Mouse (Mus musculus) T-helper 2 cell (primary cell): ENCODE results near the gene Kcnn1.

Experiments
- in situ Hi-C: fragments of 300-600 bp; cut with MboI, MseI; formaldehyde crosslinking; loops from one replicate; pipeline ENCODE4 v1.15.1; 2025; ENCODE audit warnings: high pct_unique_total_duplicates

Gene Kcnn1

DNA sequence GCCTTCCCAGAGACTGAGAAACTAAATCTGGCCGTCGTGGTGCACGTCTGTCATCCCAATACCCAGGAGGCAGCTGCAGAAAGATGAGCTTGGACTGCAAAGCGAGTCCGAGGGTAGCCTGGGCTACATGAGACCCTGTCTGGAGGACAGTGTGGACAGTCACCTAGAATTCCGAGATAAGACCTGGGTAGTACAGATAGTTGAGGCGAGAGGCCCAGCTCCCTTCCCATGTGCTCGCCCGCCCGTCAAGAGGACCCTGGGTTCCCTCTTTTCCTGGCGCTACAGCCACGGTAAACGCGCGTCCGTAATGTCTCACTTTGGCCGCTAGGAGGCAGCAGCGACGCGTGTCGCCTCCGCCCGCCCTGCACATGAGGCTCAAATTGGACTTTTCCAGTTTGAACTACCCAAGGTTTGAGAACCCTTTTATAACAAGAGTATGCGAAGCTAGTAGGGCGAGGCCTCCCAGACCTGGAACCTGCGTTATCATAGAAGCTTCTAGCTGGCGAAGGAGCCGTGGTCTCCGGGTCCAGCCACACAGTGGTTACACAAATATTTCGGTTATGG lies 41.6 kb downstream of the Kcnn1 start:
- in situ Hi-C loops: no loop called here

DNA sequence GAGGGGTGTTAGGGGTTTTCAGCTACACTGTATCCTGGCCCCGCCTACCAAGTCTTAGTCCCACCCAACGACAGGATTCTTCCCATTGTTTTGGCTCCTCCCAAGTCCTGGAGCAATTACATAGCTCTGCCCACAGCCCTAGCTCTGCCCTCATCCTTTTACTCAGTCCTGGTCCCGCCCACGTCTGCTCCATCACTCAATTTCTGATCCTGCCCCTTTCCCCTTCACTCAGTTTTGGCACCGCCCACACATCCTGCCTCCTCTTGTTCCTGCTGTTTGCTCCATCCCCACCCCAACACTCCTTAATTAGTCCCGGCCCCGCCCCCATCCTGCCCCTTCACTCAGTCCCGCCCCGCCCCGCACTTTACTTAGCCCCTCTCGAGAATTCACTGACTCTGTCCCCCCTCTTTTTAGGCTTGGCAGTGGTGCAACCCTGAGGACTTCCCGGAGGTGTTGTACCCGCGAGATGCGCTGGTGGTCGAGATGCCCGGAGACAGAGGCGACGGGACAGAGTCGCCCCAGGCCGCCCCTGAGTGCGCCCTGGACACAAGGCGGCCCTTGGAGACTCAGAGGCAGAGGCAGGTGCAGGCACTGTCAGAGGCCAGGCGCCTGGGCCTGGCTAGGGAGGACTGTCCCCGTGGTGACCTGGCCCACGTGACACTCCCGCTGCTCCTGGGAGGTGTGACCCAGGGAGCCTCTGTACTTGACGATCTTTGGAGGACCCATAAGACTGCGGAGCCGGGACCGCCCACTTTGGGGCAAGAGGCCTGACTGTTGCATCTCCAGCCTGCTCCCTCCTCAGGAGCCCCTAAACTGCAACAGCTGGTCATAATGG lies 42.7 kb downstream of the Kcnn1 start:
- in situ Hi-C loops: no loop called here

DNA sequence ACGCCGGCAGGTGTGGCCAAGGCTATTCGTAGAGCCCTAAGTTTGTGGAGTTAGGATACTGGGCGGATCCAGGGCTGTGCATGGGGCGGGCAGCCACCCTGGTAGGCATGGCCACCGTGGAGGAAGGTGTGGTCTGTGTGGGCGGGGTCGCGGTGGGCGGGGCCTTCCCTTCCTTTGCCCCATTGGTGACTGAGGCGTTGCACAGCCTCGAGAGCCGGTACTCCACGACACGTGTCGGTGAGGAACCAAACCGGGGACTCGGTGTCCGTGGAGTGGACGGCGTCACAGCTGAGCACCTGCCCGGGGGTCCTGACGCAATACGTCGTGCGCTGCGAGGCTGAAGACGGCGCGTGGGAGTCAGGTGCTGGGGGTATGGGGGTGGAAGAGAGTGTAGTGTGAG lies 46.4 kb downstream of the Kcnn1 start:
- in situ Hi-C loops: no loop called here

DNA sequence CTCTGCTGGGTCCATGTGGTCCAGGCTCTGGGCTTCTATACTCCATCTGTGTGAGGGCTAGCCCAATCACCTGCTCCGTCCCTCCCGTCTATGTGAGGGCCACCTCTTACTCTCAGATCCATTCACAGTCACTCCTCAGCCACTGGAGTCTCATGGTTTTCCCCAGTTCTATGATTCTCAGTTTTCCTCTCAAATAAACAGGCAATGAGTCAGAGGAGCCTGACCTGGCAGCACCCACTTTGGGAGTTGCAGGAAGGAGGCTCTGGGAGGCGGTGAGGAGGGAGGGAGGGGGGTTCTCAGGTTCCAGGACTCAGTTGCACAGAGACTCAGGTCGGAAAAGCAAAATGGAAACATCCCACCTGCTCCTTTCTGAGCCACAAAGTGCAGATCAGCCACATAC lies 50.2 kb downstream of the Kcnn1 start:
- in situ Hi-C loops: loop anchor here (5.0 kb wide), 1 partner anchor 49 kb away; the partner anchor contains the start of gene Kcnn1

DNA sequence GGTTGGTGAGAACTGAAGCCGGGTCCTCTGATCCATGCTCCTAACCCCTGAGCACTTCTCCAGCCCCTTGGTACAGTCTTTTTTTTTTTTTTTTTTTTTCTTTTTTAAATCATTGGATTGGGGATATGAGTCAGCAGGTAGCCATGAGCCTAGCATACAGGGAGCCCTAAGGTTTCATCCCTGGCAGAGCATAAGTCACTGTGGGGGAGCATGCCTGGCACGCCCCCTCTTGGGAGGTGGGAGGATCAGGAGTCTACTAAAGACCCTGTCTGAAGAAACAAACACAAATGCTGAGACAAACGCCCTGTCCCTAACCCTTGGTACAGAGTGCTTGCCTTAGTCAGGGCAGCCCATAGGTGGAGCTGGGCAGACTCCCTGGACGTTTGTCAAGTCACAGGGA lies 51.0 kb downstream of the Kcnn1 start:
- in situ Hi-C loops: loop anchor here (5.0 kb wide), 1 partner anchor 50 kb away; the partner anchor contains the start of gene Kcnn1

DNA sequence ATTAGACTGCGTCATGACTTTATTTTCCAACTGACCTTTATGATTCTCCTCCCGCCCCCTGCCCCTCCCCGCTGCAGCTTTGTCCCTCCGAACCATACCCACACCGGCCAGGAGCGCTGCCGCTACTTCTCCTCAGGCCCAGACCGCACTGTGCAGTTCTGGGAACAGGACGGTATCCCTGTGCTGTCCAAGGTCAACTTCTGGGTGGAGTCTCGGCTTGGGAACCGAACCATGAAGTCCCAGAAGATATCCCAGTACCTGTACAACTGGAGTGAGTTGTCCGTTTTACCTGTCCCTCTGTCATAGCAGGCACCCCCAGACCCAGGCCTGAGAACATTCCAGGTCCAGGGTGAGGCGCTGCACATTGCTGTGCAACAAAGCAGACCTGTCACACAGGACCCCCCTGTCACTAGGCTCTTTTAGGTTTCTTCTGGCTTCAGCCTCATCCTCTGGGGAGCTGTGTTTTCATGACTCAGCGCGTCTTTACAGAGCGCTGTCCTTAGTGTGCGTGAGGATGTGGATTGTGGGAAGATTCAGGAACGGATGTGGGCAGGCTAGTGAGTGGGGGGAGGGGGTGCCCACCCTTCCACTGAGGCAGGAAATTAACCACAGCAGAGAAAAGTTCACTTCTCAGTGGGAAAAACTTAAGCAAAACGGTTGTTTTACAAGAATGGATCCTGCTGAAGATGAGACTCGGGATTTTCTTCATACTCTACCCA lies 51.9 kb downstream of the Kcnn1 start:
- in situ Hi-C loops: loop anchor here (5.0 kb wide), 1 partner anchor 51 kb away; the partner anchor contains the start of gene Kcnn1

DNA sequence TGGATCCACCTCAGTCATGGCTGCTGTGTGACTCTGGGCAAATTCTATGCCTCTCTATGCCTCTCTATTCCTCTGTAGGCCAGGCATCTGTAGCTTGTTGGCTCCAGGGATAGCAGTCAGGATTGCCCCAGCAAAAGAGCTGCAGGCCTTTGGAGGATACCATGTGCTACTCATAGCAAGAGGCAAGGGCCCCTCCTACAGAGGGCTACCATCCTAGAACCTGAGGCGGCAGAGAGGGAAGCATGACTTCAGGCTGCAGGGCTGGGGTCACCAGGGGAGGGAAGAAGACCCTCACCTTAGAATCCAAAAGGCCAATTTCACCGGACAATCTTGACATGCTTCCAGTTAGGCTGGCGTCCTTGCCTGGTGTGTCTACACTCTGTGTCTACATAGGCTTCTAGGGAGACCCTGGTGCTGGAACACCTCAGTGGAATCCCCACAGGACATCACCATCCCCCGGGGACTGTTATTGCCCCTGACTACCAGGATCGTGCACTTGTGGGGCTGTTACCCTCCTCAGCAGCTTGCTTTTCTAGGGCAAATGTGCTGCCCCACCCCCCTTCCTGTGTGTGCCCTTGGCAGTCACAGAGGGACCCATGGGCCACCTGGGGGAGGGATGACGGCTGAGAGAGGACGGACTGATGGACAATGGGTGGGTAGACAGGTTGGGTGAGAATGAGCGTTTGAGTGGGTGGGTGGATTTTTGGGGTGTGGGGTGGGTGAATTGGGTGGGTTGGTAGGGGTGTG lies 53.9 kb downstream of the Kcnn1 start:
- in situ Hi-C loops: no loop called here

DNA sequence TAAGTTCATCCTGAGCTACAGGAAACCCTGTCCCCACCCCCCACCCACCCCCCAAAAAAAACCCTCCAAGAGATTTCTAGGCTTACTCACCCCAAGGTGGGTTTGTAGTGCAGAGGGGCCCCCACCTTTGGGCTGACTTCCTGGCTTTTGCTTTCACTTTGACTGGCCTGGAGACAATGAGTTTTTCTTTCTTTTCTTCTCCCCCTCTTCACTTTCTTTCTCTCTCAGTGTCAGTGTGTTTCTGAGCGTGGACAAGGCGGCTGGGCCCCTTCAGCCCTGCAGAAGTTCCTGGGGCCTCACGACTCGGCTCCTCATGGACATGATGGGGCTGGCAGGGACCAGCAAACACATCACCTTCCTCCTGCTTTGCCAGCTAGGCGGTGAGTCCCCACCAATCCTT lies 54.8 kb downstream of the Kcnn1 start, which contains the start of gene Il12rb1:
Gene Il12rb1, plus strand, starts transcription at position 211 of the 400 bp plus-strand sequence.
- in situ Hi-C loops: no loop called here

DNA sequence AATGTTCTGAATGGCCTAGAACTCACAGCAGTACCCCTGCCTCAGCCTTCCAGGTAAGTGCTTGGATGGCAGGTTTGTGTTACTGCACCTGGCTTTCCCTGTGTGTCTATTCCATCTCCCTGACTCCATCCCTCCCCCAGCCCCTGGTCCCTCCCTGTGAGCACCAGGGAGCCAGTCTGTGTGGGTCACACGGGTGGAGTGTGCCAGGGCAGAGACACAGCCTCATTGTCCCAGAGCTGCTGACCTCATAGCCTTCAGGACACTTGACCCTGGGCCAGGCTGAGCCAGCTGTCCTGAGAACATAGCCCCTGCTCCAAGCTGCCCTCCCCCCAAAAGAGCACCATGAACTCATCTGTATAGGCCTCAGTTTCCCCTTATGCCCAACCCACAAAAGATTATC lies 55.8 kb downstream of the Kcnn1 start:
- in situ Hi-C loops: no loop called here

DNA sequence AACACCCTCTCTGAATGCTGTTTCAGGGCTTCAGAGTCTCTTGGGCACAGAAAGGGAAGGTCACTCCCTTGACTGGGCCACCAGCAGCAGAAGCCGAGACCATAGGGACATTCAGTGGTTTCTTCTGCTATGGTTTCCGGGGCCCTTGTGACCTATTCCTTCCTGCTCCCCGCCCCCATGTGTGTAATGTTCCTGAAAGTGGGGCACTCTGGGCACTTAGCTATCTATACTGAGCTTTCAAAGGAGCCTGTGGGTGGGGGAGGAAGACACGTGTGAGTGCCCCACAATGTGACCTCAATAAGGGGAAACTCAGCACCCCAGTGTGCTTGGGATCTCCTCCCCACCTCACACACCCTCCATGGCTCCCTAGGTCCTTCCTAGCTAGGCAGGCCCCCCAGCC lies 56.5 kb downstream of the Kcnn1 start:
- in situ Hi-C loops: no loop called here

DNA sequence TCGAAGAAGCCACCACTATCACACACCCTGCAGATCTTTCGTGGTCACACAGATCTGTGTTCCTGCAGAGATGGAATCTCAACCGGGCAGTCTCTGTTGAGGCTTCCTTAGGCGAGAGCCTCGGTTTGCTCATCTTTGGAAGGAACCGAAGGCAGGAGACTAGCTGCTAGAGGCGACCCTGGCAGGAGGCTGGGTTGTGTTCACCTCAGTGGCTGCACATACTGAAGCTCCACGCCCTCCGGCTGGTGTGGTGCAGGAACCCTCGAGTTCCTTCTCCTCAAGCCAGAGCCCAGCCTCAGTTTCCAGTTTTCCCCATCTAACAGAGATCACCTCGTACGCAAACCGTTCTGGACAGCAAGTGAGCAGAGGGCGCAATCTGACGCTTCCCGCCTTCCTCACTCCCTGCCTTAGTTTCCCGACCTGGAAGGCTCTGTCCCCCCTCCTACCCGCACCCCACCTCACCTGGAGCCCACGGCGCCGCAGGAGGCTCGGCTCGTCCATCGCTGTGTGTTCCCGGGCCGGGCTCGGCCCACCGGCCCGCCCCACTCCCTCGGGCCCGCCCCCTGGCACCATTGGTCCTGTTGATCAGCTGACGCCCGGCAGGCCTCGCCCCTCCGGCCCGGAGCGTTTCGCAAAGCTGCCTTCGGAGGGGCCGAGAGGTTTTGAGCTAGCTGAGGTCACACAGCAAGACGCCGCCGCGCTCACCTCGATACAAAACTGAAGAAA lies 58.4 kb downstream of the Kcnn1 start, which contains the start of gene Mast3:
Gene Mast3, minus strand, starts transcription at position 574 of the 726 bp plus-strand sequence.
- in situ Hi-C loops: no loop called here

DNA sequence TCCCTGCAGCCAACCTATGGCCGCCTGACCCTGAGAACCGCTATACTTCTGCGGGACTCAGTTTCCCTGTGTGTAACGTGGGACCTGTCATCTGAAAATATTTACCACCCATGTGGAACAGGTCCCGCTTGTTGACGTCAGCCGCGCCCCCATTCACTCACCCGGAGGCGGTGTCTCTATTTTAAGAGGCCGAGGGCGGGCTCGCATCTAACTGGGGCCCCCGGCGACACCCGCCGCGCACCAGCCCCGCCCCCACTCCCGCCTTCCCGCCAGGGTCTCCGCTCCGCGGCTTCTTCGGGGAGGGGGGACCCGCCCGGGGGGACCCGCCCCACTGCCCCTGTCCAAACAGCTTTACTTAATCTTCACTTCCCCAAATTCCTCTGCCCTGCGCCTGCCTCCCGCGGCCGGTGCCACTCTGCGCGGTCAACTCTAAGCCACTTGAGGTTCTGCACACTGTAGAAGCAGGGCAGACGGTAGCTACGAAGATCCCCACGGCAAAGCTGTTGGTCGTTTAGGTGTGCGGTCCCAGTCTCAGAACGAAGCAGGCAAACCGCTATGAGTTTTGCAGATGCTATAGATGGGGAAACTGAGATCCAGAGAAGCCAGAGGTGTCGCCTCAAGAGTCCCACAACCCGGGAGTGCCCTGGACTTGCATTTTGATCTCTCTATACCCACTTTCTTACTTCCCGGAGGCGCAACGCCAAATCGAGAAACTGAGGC lies 59.1 kb downstream of the Kcnn1 start:
- in situ Hi-C loops: no loop called here

DNA sequence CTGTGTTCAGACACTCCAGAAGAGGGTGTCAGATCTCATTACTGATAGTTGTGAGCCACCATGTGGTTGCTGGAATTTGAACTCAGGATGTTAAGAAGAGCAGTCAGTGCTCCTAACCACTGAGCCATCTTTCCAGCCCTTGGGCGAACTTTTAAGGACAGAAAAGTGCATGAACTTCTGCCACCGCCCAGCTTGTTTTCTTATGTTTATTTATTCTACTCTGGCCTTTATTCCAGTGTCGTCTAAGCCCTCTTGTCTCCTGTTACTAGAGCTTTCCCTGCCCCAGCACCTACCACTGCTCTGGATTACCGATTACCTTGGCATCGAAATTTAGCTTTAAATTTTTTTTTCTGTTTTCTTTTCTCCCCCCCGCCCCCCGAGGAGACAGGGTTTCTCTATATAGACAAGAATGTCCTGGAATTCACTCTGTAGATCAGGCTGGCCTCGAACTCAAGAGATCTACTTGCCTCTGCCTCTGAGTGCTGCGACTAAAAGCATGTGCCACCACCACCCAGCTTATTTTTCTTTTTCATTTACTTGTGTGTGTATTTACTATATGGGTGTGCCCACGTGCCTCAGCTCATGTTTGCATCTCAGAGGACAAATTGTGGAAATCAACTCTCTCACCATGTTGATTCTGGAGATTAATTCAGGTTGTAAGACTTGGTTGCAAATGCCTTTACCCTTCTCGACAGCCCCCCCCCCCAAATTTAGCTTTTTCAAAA lies 60.1 kb downstream of the Kcnn1 start:
- in situ Hi-C loops: no loop called here

DNA sequence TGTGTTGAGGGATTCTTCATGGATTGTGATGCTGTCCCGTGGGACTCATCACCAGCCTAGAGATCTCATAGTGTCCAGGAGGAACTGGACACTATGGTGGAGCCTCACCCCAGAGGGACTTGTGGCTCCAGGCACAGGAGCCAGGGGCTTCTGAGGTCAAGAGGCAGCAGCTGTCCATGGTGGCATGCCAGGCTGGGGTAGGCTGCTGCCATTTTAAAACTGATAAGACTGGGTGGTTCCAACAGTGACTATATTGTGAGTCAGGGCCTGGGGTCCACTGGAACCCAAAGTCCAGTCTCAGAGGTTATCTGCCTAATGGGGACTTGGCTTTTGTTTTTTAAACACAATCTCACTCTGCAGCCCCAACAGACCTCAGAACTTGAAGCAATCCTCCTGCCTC lies 61.2 kb downstream of the Kcnn1 start:
- in situ Hi-C loops: no loop called here

DNA sequence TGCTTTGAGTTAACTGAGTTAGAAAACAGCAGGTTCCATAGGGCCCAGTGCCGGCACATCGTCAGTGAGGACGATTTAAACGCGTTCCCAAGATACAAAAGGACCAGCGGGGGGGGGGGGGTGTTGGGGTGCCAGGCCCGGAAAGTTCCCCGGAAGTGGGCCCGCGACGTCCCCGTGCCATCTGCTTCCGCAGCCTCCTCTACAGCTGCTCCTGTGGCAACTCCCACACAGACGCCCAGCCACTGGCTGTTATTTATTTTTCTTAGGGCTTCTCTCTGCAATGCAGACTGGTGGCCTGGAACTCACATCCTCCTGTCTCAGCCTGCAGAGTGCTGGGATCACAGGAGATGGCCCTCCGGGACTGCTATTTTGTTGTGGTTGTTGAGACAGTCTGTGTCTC lies 61.9 kb downstream of the Kcnn1 start:
- in situ Hi-C loops: no loop called here

DNA sequence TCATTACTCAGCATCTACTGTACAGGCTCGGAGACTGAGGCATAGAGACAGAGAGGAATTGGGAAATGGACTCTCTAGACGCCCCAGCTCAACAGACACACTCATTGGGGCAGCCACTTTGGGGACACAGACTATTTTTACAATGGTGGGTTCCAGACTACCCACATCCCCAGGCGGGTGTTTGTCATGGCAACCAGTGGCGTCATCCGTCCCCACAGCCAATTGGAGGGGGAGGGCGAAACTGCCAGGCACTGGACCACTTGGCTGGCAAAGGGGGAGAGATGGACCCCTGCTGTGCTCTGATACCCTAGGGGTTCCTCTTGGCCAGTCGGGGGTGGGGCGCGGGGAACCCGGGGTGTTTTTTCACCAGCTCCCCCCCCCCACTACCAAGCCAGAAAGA lies 62.4 kb downstream of the Kcnn1 start:
- in situ Hi-C loops: no loop called here

DNA sequence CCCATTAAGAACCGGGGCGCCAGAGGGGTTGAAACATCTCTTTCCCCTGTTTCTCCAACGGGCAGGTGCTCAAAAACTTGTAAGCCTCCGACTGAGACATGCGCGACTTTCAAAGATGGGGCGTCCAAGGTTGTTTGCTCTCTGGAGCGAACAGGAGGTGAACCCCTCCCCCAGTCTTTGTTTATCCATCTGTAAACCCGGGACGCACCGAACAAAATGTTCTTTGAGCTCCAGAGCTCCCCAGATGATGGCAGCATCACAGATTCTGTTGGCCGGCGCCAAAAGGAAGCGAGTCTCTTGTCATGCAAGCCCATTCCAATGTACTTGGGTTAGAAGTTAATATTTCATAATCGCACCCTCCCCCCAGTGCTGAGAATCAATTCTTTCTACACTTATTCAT lies 64.8 kb downstream of the Kcnn1 start:
- in situ Hi-C loops: no loop called here

DNA sequence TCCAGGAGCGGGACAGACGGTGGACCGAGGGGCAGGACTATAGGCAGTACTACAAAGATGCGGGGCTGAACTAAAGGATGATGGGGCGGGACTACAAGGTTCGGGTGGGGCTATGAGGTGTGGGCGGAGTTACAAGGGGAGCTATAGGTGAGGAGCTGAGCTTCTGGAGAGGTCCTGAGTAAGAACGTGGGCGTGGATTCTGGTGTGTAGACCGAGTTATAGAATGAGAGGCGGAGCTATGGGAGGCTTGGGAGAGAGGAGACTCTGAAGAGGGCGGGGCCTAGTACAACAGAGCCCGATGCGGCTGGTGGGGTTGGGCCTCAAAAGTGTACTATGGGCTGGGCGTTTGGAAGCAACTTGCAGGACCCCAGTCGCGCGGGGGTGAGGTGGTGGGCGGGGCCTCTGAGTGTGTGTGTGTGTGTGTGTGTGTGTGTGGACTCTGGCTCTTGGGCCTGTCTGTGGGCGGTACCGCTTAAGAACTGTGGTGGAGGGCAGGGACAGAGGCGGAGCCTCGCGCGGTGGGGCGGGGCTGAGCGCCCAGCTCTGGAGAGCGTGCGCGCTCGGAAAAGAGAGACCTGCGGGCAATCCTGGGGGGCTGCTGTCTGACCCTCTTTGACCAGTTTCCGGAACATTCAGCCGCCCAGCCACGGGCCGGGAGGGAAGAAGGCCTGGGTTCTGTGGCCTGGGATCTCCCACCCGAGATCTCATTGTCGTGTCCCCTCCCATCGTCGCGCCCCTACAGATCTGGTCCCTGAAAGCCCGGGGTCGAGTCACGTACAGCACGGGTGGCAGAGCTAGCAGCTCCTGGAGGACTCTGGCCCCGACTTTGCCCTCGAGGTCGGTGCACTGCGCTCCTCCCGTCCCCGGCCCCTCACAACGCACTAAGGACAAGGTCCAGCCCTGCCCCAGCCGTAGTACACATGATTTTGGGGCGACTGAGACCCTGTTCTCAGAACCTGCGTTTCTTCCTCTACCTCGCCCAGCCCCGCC lies 65.7 kb downstream of the Kcnn1 start:
- in situ Hi-C loops: no loop called here
